Mouse (Mus musculus) gastrocnemius, adult 2 months (tissue): Measurements from ENCODE around the gene Olfr239. TPM values are rescaled to one million over a fixed set of nuclear protein-coding genes. Genes with fewer than 3 reads are reported as not detected.
"Not testable (repeated sequence)": the region's sequence is repeated elsewhere in the genome, so short reads cannot be mapped to it uniquely, and the experiment has no call there.

Experiments
- DNase-seq: peaks from one replicate; pipeline ENCODE4 v3.0.0; 2022
- H3K27ac ChIP-seq: fragments of 200-600 bp; 2 replicates; pipeline ENCODE4 v1.8.1; 2022; ENCODE audit warnings: mild to moderate bottlenecking
- H3K4me3 ChIP-seq: fragments of 200-600 bp; 2 replicates; pipeline ENCODE4 v1.8.1; 2022; ENCODE audit warnings: mild to moderate bottlenecking, moderate library complexity
- CTCF ChIP-seq: fragments of 200-600 bp; IDR thresholded peaks from 2 replicates; pipeline ENCODE4 v1.8.1; 2022; ENCODE audit warnings: antibody characterized with exemption, mild to moderate bottlenecking, moderate library complexity
- intact Hi-C: fragments of 180-260 bp; cut with DNase I; formaldehyde crosslinking; loops from one replicate; pipeline ENCODE4 v1.15.1; 2025
- long read RNA-seq, 2 experiments: library from polyadenylated mRNA; stranded (forward); transcript quantifications; one replicate each; pipeline ENCODE4 v2.0.0; 2021
- total RNA-seq, 2 experiments: library from RNA; stranded (reverse); gene quantifications; 2 replicates each; pipeline ENCODE4 v1.2.3; 2021

Olfr239 gene
- not detected for total RNA-seq
- long read RNA-seq, experiment 1: 0 reads
- long read RNA-seq, experiment 2: 0 reads

DNA sequence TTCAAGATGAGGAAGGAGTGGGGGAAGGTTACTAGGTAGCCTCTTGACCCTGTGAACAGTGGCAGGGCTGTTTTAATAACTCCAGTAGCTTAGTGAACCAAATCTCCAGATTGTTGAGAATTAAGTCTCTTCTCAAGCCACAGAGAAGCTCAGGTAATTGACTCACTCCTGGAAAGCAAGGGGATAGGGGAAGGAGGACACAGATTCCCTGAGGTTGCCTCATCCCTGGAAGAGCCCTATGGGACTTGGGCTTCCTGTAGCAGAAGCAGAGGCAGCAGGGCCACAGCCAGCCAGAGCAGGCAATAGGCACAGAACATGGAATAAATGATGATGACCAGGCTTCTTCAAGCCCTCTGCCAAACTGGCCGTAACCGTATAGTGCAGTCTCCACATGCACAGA, at the start of gene Olfr239:
Gene Olfr239, plus strand, starts transcription at position 301 of the 400 bp plus-strand sequence.
- intact Hi-C loops, H3K4me3 ChIP-seq, H3K27ac ChIP-seq, DNase-seq: not testable (repeated sequence)

DNA sequence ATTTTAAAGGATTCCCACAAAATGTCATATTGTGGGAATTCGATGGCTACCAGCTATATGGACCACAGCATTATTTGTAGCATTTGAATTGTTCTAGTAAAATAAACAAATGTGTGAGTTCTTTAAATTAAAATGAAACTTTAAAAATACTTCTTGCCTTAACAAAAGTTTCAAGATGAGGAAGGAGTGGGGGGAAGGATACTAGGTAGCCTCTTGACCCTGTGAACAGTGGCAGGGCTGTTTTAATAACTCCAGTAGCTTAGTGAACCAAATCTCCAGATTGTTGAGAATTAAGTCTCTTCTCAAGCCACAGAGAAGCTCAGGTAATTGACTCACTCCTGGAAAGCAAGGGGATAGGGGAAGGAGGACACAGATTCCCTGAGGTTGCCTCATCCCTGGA, 23.0 kb upstream of the Olfr239 start, which contains the start of gene Olfr55:
Gene Olfr55, plus strand, starts transcription at position 301 of the 400 bp plus-strand sequence.
- H3K27ac ChIP-seq, intact Hi-C loops, DNase-seq, H3K4me3 ChIP-seq: not testable (repeated sequence)

DNA sequence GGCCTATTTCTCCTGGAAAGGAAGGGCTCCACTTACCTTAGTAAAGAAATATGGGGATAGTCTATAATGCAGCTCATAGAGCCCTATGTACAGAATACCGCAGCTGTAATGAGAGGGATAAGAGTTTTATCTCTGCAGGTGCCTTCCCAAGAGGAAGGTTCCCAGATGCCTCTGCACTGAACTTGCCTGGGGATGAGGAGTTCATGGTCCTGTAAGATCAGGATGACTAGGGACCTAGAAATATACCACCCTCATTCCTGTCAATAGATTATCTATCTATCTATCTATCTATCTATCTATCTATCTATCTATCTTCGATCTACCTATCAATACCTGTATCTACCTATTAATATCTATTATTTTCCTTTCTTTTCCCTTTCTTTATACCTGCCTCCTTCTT, 30.5 kb downstream of the Olfr239 start, which contains the start of gene Olfr1564:
Gene Olfr1564, minus strand, starts transcription at position 101 of the 400 bp plus-strand sequence.
- TF ChIP-seq CTCF: no peak
- Histone ChIP-seq H3K4me3 (no peak within 1 kb of the TSS), H3K27ac (no peak within 1 kb of the TSS)
- intact Hi-C loops: no loop called here
- DNase-seq: no peak

DNA sequence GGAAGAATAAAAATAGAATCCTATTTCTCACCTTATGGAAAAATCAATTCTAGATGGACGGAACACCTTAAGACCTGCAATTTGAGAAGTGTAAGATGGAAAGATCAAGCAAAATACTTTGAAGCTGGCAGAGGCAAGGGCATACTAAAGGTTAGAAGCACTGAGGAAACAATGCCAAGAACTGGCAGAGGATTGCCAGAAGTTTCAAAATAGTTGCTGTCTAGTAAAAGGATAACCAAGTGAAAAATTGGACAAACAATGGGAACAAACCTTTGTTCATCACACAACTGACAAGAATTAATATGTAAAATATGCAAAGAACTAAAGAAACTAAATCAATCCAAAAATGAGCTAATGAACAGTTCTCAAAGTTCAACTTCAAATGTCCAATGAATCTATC, 45.5 kb downstream of the Olfr239 start:
- DNase-seq, intact Hi-C loops: not testable (repeated sequence)

More for the DNA sequence above, 45.5 kb downstream of the Olfr239 start:
- H3K27ac ChIP-seq, H3K4me3 ChIP-seq: not testable (repeated sequence)

Other genes starting within 250 kb of the Olfr239 start
- gene Cyp4f13, start 243.9 kb upstream of the Olfr239 start, total RNA-seq: 10 to 100 TPM in 1 of 2 experiments, 1 to 10 TPM in 1; 8.8 to 11.0 TPM
- 1 to 10 TPM; 1.1 to 1.2 TPM for gene Zfp472, start 225.5 kb upstream of the Olfr239 start, total RNA-seq
- gene Zfp952, start 198.2 kb upstream of the Olfr239 start, total RNA-seq: 1 to 10 TPM; 4.4 to 5.0 TPM
- gene Zfp763, start 157.9 kb upstream of the Olfr239 start, total RNA-seq: 1 to 10 TPM; 2.6 to 3.2 TPM
- gene 4921501E09Rik, start 123.2 kb upstream of the Olfr239 start, total RNA-seq: not detected
- 1 to 10 TPM; 3.5 to 5.0 TPM for gene Zfp563, start 102.0 kb upstream of the Olfr239 start, total RNA-seq
- gene Morc2b, start 51.6 kb upstream of the Olfr239 start, total RNA-seq: under 1 TPM; 0.28 to 0.59 TPM
- gene Olfr55, start 22.9 kb upstream of the Olfr239 start, total RNA-seq: not detected
- under 1 TPM; 0.18 to 0.42 TPM for gene Olfr1564, start 30.4 kb downstream of the Olfr239 start, total RNA-seq
- gene Zfp955a, start 63.8 kb downstream of the Olfr239 start, total RNA-seq: 1 to 10 TPM; 4.7 to 5.7 TPM
- not detected for gene Olfr63, start 73.4 kb downstream of the Olfr239 start, total RNA-seq
- 10 to 100 TPM in 1 of 2 experiments, 1 to 10 TPM in 1; 9.4 to 13.5 TPM for gene Zfp955b, start 98.2 kb downstream of the Olfr239 start, total RNA-seq
- 1 to 10 TPM; 3.2 to 3.8 TPM for gene Zfp81, start 167.6 kb downstream of the Olfr239 start, total RNA-seq
- 1 to 10 TPM; 3.4 to 3.6 TPM for gene Zfp101, start 203.3 kb downstream of the Olfr239 start, total RNA-seq
- gene Actl9, start 241.6 kb downstream of the Olfr239 start, total RNA-seq: not detected